Mouse (Mus musculus): ENCODE measurements at regions not wholly inside any gene's neighbourhood (a gene's known extent, or its start where the extent isn't known, plus 50 kb on each side); places are given as distances from the start of the nearest gene placed in this dataset.

GRCm38 (mm10) chr13:112047874-112048273 lies 239.1 kb upstream of the Map3k1 start:
- no peak overlapping the region for H3K27ac ChIP-seq
- H3K9ac ChIP-seq (ENCODE audit: low read depth, low read length): no peak overlapping the region
- intact Hi-C loops (cut with DNase I): no loop called here
- DNase-seq: no peak
- TF ChIP-seq CTCF (IDR thresholded peaks at IDR 0.05): no peak
- no peak for TF ChIP-seq EP300 (IDR thresholded peaks at IDR 0.05; ENCODE audit: insufficient read depth, low read depth, low read length)
- TF ChIP-seq POLR2A (IDR thresholded peaks at IDR 0.05; ENCODE audit: insufficient read depth, low read depth, low read length): no peak
- no peak overlapping the region for H3K4me3 ChIP-seq
- no peaks in the 10 kb centered on the region; the same call in 1 of the 2 replicates for H3K36me3 ChIP-seq (ENCODE audit: control insufficient read depth, insufficient read depth, low read length)
- no peaks in the 10 kb centered on the region for H3K27me3 ChIP-seq (ENCODE audit: control insufficient read depth, insufficient read depth, low read length)
- 76% methylated on average over 13 of the region's 13 CpGs for WGBS
- H3K79me2 ChIP-seq (replicated peaks; ENCODE audit: control insufficient read depth, insufficient read depth, low read length): no peaks in the 10 kb centered on the region
- H3K4me1 ChIP-seq (ENCODE audit: control insufficient read depth, insufficient read depth, low read length): peaks cover 4% of the 10 kb centered on the region

- Histone ChIP-seq H3K27ac (no peak overlapping the region), H3K36me3 (ENCODE audit: control insufficient read depth, insufficient read depth, low read length) (no peaks in the 10 kb centered on the region; the same call in 1 of the 2 replicates), H3K27me3 (ENCODE audit: control insufficient read depth, insufficient read depth, low read length) (no peaks in the 10 kb centered on the region), H3K4me3 (no peak overlapping the region), H3K4me1 (ENCODE audit: control insufficient read depth, insufficient read depth, low read length) (peaks cover 6% of the 10 kb centered on the region), H3K79me2 (replicated peaks; ENCODE audit: control insufficient read depth, insufficient read depth, low read length) (no peaks in the 10 kb centered on the region), H3K9ac (ENCODE audit: low read depth, low read length) (no peak overlapping the region)
- 89% methylated on average over 6 of the region's 6 CpGs for WGBS
- intact Hi-C loops (cut with DNase I): no loop called here
- no peak for TF ChIP-seq EP300 (IDR thresholded peaks at IDR 0.05; ENCODE audit: insufficient read depth, low read depth, low read length)
- no peak for TF ChIP-seq POLR2A (IDR thresholded peaks at IDR 0.05; ENCODE audit: insufficient read depth, low read depth, low read length)
- TF ChIP-seq CTCF (IDR thresholded peaks at IDR 0.05): no peak
- DNase-seq: no peak
Observed at GRCm38 (mm10) chr13:112048327-112048726, 239.5 kb upstream of the Map3k1 start.

GRCm38 (mm10) chr13:112050892-112051291 lies 237.4 kb upstream of the Ankrd55 start:
- TF ChIP-seq EP300 (IDR thresholded peaks at IDR 0.05; ENCODE audit: insufficient read depth, low read depth, low read length) (0 out of 2 replicates have a peak, but pooled peaks have one; percentile 54), CTCF (IDR thresholded peaks at IDR 0.05) (no peak), POLR2A (IDR thresholded peaks at IDR 0.05; ENCODE audit: insufficient read depth, low read depth, low read length) (no peak)
- peak in 1 of 2 experiments; percentile 34 for DNase-seq
- Histone ChIP-seq H3K27ac (peak overlapping the region; percentile 63), H3K27me3 (ENCODE audit: control insufficient read depth, insufficient read depth, low read length) (no peaks in the 10 kb centered on the region), H3K79me2 (replicated peaks; ENCODE audit: control insufficient read depth, insufficient read depth, low read length) (no peaks in the 10 kb centered on the region), H3K9ac (ENCODE audit: low read depth, low read length) (no peak overlapping the region), H3K4me1 (ENCODE audit: control insufficient read depth, insufficient read depth, low read length) (peaks cover 4% of the 10 kb centered on the region), H3K36me3 (ENCODE audit: control insufficient read depth, insufficient read depth, low read length) (no peaks in the 10 kb centered on the region; the same call in 1 of the 2 replicates), H3K4me3 (no peak overlapping the region)
- WGBS: 58% methylated on average over 11 of the region's 11 CpGs
- intact Hi-C loops (cut with DNase I): loop anchor here (5.0 kb wide), 1 partner anchor 49 kb away; no protein-coding TSS in a partner anchor

GRCm38 (mm10) chr13:112052011-112052410 lies 236.2 kb upstream of the Ankrd55 start:
- 93% methylated on average over 3 of the region's 3 CpGs for WGBS
- H3K36me3 ChIP-seq (ENCODE audit: control insufficient read depth, insufficient read depth, low read length): no peaks in the 10 kb centered on the region; the same call in 1 of the 2 replicates
- intact Hi-C loops (cut with DNase I): loop anchor here (5.0 kb wide), 1 partner anchor 50 kb away; no protein-coding TSS in a partner anchor
- no peak overlapping the region for H3K9ac ChIP-seq (ENCODE audit: low read depth, low read length)
- H3K27me3 ChIP-seq (ENCODE audit: control insufficient read depth, insufficient read depth, low read length): no peaks in the 10 kb centered on the region
- H3K4me3 ChIP-seq: no peak overlapping the region
- no peak for TF ChIP-seq POLR2A (IDR thresholded peaks at IDR 0.05; ENCODE audit: insufficient read depth, low read depth, low read length)
- TF ChIP-seq EP300 (IDR thresholded peaks at IDR 0.05; ENCODE audit: insufficient read depth, low read depth, low read length): no peak
- no peak for TF ChIP-seq CTCF (IDR thresholded peaks at IDR 0.05)
- peak overlapping the region; percentile 63 for H3K27ac ChIP-seq
- H3K79me2 ChIP-seq (replicated peaks; ENCODE audit: control insufficient read depth, insufficient read depth, low read length): no peaks in the 10 kb centered on the region
- DNase-seq: no peak
- H3K4me1 ChIP-seq (ENCODE audit: control insufficient read depth, insufficient read depth, low read length): peaks cover 4% of the 10 kb centered on the region

- no peaks in the 10 kb centered on the region for H3K27me3 ChIP-seq (ENCODE audit: control insufficient read depth, insufficient read depth, low read length)
- H3K9ac ChIP-seq (ENCODE audit: low read depth, low read length): no peak overlapping the region
- H3K4me3 ChIP-seq: no peak overlapping the region
- peaks cover 4% of the 10 kb centered on the region for H3K4me1 ChIP-seq (ENCODE audit: control insufficient read depth, insufficient read depth, low read length)
- H3K36me3 ChIP-seq (ENCODE audit: control insufficient read depth, insufficient read depth, low read length): no peaks in the 10 kb centered on the region; the same call in 1 of the 2 replicates
- TF ChIP-seq POLR2A (IDR thresholded peaks at IDR 0.05; ENCODE audit: insufficient read depth, low read depth, low read length) (no peak), CTCF (IDR thresholded peaks at IDR 0.05) (no peak), EP300 (IDR thresholded peaks at IDR 0.05; ENCODE audit: insufficient read depth, low read depth, low read length) (no peak)
- no peak for DNase-seq
- H3K27ac ChIP-seq: peak overlapping the region; percentile 10; the same call in 1 of the 2 replicates
- intact Hi-C loops (cut with DNase I): loop anchor here (5.0 kb wide), 1 partner anchor 50 kb away; no protein-coding TSS in a partner anchor
- no peaks in the 10 kb centered on the region for H3K79me2 ChIP-seq (replicated peaks; ENCODE audit: control insufficient read depth, insufficient read depth, low read length)
- WGBS: 54% methylated on average over 3 of the region's 3 CpGs
Observed at GRCm38 (mm10) chr13:112052456-112052855, 235.8 kb upstream of the Ankrd55 start.

GRCm38 (mm10) chr13:112054879-112055371 lies 233.3 kb upstream of the Ankrd55 start:
- no peak overlapping the region for H3K27ac ChIP-seq
- WGBS: 50% methylated on average over 6 of the region's 6 CpGs
- TF ChIP-seq POLR2A (IDR thresholded peaks at IDR 0.05; ENCODE audit: insufficient read depth, low read depth, low read length): no peak
- no peak for TF ChIP-seq EP300 (IDR thresholded peaks at IDR 0.05; ENCODE audit: insufficient read depth, low read depth, low read length)
- TF ChIP-seq CTCF (IDR thresholded peaks at IDR 0.05): no peak
- no peaks in the 10 kb centered on the region for H3K79me2 ChIP-seq (replicated peaks; ENCODE audit: control insufficient read depth, insufficient read depth, low read length)
- no peak overlapping the region for H3K9ac ChIP-seq (ENCODE audit: low read depth, low read length)
- H3K27me3 ChIP-seq (ENCODE audit: control insufficient read depth, insufficient read depth, low read length): no peaks in the 10 kb centered on the region
- no peaks in the 10 kb centered on the region; the same call in 1 of the 2 replicates for H3K36me3 ChIP-seq (ENCODE audit: control insufficient read depth, insufficient read depth, low read length)
- intact Hi-C loops (cut with DNase I): loop anchor here (5.0 kb wide), 1 partner anchor 53 kb away; no protein-coding TSS in a partner anchor
- H3K4me3 ChIP-seq: no peak overlapping the region
- H3K4me1 ChIP-seq (ENCODE audit: control insufficient read depth, insufficient read depth, low read length): peaks cover 4% of the 10 kb centered on the region
- no peak for DNase-seq

Measured in heart, adult 2 months (tissue).